Mouse (Mus musculus): ENCODE measurements around the gene Sertad3. TPM values are rescaled to one million over a fixed set of nuclear protein-coding genes. Genes with fewer than 3 reads are reported as not detected.

The Sertad3 gene
- total and polyA plus RNA-seq, 2 experiments from 2014 or later, result 5.0 to 8.4 TPM

DNA sequence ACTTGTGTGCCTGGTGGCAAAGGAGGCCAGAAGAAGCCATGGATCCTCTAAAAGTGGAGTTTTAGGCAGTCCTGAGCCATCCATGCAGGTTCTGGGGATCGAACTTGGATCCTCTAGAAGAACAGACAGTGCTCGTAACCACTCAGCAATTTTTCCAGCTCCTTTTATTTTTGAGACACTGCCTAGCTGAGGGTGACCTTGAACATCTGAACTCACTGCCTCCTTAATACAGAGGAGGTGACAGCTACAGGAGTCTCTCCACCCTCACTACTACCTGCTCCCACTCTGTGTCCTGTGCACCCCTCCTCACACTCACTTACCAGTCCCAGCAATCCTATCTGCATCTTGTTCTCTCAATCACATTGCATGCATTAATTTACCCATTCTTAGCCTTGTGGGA, 2.0 kb downstream of the Sertad3 start:
- DNase-seq (ENCODE audit: low spot score) (no peak), ATAC-seq (no peak)
- no peak for TF ChIP-seq CTCF (IDR thresholded peaks at IDR 0.05; ENCODE audit: low read depth)
- Histone ChIP-seq H3K4me1 (ENCODE audit: insufficient read depth, low read length) (no peaks in the 10 kb centered on the region), H3K4me2 (ENCODE audit: low read depth, low read length) (no peak overlapping the region), H3K36me3 (ENCODE audit: insufficient read depth, low read length) (peaks cover 7% of the 10 kb centered on the region; the same call in 1 of the 2 replicates), H3K4me3 (ENCODE audit: low read length) (no peak overlapping the region), H3K27ac (no peak overlapping the region), H3K27me3 (ENCODE audit: insufficient read depth, low read length) (no peaks in the 10 kb centered on the region), H3K9ac (replicated peaks; ENCODE audit: low read length) (no peak overlapping the region), H3K9me3 (ENCODE audit: low read length) (no peaks in the 10 kb centered on the region)
- WGBS, result 96% methylated on average over 2 of the region's 2 CpGs

DNA sequence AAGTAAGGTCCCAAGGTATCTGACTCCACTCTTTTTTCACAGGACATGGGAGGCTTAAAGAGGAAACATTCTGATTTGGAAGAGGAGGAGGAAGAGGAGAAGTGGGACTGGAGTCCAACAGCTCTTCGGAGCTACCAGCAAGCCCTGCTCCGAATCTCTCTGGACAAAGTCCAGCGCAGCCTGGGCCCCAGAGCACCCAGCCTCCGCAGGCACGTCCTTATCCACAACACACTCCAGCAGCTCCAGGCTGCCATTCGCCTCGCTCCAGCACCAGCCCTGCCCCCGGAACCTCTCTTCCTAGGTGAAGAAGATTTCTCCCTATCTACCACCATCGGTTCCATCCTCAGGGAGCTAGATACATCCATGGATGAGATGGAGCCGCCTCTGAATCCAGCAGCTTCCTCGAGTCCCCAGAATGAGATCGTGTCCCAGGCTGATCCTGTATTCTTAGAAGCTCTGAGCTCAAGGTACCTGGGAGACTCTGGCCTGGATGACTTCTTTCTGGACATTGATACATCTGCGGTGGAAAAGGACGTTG, 2.6 kb downstream of the Sertad3 start:
- H3K4me3 ChIP-seq (ENCODE audit: low read length), result no peak overlapping the region
- TF ChIP-seq CTCF (IDR thresholded peaks at IDR 0.05; ENCODE audit: low read depth), result no peak
- no peaks in the 10 kb centered on the region for H3K9me3 ChIP-seq (ENCODE audit: low read length)
- no peak for DNase-seq (ENCODE audit: low spot score)
- no peak overlapping the region for H3K4me2 ChIP-seq (ENCODE audit: low read depth, low read length)
- H3K27me3 ChIP-seq (ENCODE audit: insufficient read depth, low read length), result no peaks in the 10 kb centered on the region
- H3K9ac ChIP-seq (replicated peaks; ENCODE audit: low read length), result no peak overlapping the region
- WGBS, result 96% methylated on average over 14 of the region's 14 CpGs
- no peak for ATAC-seq
- H3K27ac ChIP-seq, result no peak overlapping the region
- H3K4me1 ChIP-seq (ENCODE audit: insufficient read depth, low read length), result no peaks in the 10 kb centered on the region
- H3K36me3 ChIP-seq (ENCODE audit: insufficient read depth, low read length), result peaks cover 7% of the 10 kb centered on the region; the same call in 1 of the 2 replicates

DNA sequence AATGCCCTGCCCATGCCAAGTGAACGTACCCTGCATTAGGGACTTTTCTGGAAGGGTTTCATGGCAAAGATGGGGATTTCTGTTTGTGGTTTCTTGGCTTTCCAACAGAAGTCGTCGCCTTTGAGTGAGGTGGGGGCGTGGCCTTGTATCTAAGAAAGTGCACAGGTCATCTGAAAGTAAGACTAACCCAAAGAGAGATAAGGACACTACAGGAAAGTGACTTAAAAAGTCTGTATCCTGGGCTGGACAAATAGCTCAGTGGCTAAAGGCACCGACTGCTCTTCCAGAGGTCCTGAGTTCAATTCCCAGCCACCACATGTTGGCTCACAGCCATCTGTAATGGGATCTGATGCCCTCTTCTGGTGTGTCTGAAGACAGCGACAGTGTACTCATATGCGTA, 5.0 kb downstream of the Sertad3 start:
- Histone ChIP-seq H3K27ac (no peak overlapping the region), H3K27me3 (ENCODE audit: insufficient read depth, low read length) (no peaks in the 10 kb centered on the region), H3K36me3 (ENCODE audit: insufficient read depth, low read length) (peaks cover 7% of the 10 kb centered on the region; the same call in 1 of the 2 replicates), H3K9ac (replicated peaks; ENCODE audit: low read length) (no peak overlapping the region), H3K4me3 (ENCODE audit: low read length) (no peak overlapping the region), H3K4me2 (ENCODE audit: low read depth, low read length) (no peak overlapping the region), H3K9me3 (ENCODE audit: low read length) (no peaks in the 10 kb centered on the region), H3K4me1 (ENCODE audit: insufficient read depth, low read length) (no peaks in the 10 kb centered on the region; the same call in 1 of the 2 replicates)
- no peak for DNase-seq (ENCODE audit: low spot score)
- no peak for TF ChIP-seq CTCF (IDR thresholded peaks at IDR 0.05; ENCODE audit: low read depth)
- no peak for ATAC-seq
- 86% methylated on average over 7 of the region's 7 CpGs for WGBS

DNA sequence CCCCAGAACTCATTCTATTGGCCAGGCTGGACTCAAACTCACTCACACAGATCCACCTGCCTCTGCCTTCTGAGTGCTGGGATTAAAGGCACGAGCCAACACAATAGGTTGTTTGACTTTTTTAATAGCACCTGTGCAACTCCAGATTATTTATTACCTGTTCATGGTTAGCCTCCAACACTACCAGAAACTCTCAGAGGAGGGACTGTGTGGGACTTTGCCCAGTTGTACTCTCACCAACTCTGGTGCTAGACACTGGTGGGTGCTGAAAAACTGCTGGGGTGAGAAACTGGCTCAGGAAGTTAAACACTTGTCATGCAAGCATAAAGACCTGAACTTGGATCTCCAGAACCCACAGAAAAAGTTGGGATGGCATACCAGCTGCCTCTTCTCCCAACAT, 6.2 kb downstream of the Sertad3 start:
- Histone ChIP-seq H3K27ac (no peak overlapping the region), H3K9me3 (ENCODE audit: low read length) (no peaks in the 10 kb centered on the region), H3K36me3 (ENCODE audit: insufficient read depth, low read length) (peaks cover 7% of the 10 kb centered on the region; the same call in 1 of the 2 replicates), H3K9ac (replicated peaks; ENCODE audit: low read length) (no peak overlapping the region), H3K4me3 (ENCODE audit: low read length) (no peak overlapping the region), H3K27me3 (ENCODE audit: insufficient read depth, low read length) (no peaks in the 10 kb centered on the region), H3K4me1 (ENCODE audit: insufficient read depth, low read length) (no peaks in the 10 kb centered on the region; the same call in 1 of the 2 replicates), H3K4me2 (ENCODE audit: low read depth, low read length) (no peak overlapping the region)
- no peak for TF ChIP-seq CTCF (IDR thresholded peaks at IDR 0.05; ENCODE audit: low read depth)
- DNase-seq (ENCODE audit: low spot score) (no peak), ATAC-seq (no peak)
- 86% methylated on average over 1 of the region's 1 CpGs for WGBS

DNA sequence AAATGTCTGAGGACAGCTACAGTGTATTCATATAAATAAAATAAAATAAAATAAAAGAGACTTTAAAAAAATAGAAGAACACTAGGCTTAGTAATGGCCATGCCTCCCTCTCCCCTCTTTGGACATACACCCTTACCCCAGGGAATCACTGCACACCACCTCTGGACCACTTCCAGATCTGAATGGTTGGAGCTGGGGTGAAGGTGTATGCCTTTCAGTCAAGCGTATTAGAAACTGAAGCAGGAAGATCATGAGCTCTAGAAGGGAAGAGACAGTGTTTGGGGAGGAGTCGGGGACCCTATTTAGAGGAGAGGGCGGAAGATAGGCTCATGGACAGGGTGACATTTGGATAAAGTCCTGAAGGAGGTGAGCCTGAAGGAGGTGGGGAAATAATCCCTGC, 6.9 kb downstream of the Sertad3 start:
- ATAC-seq (no peak), DNase-seq (ENCODE audit: low spot score) (no peak)
- Histone ChIP-seq H3K4me1 (ENCODE audit: insufficient read depth, low read length) (no peaks in the 10 kb centered on the region; the same call in 1 of the 2 replicates), H3K27me3 (ENCODE audit: insufficient read depth, low read length) (no peaks in the 10 kb centered on the region), H3K9ac (replicated peaks; ENCODE audit: low read length) (no peak overlapping the region), H3K9me3 (ENCODE audit: low read length) (no peaks in the 10 kb centered on the region), H3K4me3 (ENCODE audit: low read length) (no peak overlapping the region), H3K27ac (peak overlapping the region; percentile 26; the same call in 1 of the 2 replicates), H3K36me3 (ENCODE audit: insufficient read depth, low read length) (peaks cover 7% of the 10 kb centered on the region; the same call in 1 of the 2 replicates), H3K4me2 (ENCODE audit: low read depth, low read length) (peak overlapping the region; percentile 62; the same call in 1 of the 2 replicates)
- no peak for TF ChIP-seq CTCF (IDR thresholded peaks at IDR 0.05; ENCODE audit: low read depth)
- 67% methylated on average over 3 of the region's 3 CpGs for WGBS

DNA sequence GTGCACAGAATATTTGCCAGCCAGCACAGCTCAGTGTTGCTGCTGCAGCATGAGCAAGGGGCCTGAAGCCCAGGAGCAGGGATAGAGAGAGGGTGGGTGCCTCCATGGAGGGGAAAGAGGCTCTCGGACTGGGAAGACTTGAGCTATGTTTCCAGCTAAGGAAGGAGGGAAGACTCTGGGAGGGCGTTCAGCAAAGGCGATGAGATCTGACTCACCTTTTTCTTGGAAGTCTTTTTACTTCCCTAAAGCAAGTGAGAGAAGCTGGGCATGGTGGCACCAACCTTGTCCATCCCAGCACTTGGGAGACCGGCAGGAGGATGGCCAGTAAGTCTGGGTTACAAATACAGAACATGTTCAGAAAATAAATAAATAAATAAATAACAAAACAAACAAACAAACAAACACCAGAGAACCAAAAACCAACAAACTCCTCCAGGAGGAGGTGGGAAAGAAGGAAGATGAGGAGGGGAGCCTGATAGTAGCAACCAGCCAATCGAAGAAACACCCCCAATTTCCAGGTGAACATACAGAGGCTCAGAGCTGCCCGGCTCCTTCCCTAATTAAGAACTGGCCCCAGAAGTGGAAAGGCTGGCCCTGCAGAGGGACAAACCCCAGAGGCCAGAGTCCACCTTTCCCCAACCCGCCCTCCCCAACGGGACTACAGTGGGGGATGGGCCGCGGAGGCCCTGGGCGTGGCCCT, 7.5 kb downstream of the Sertad3 start:
- WGBS, result 14% methylated on average over 11 of the region's 11 CpGs
- Histone ChIP-seq H3K36me3 (ENCODE audit: insufficient read depth, low read length) (peaks cover 7% of the 10 kb centered on the region; the same call in 1 of the 2 replicates), H3K27me3 (ENCODE audit: insufficient read depth, low read length) (no peaks in the 10 kb centered on the region), H3K4me3 (ENCODE audit: low read length) (peak overlapping the region; percentile 35), H3K9me3 (ENCODE audit: low read length) (no peaks in the 10 kb centered on the region), H3K9ac (replicated peaks; ENCODE audit: low read length) (peak overlapping the region; percentile 54), H3K27ac (peak overlapping the region; percentile 54), H3K4me1 (ENCODE audit: insufficient read depth, low read length) (no peaks in the 10 kb centered on the region; the same call in 1 of the 2 replicates), H3K4me2 (ENCODE audit: low read depth, low read length) (peak overlapping the region; percentile 62)
- DNase-seq (ENCODE audit: low spot score), result no peak
- ATAC-seq, result no peak
- TF ChIP-seq CTCF (IDR thresholded peaks at IDR 0.05; ENCODE audit: low read depth), result no peak

DNA sequence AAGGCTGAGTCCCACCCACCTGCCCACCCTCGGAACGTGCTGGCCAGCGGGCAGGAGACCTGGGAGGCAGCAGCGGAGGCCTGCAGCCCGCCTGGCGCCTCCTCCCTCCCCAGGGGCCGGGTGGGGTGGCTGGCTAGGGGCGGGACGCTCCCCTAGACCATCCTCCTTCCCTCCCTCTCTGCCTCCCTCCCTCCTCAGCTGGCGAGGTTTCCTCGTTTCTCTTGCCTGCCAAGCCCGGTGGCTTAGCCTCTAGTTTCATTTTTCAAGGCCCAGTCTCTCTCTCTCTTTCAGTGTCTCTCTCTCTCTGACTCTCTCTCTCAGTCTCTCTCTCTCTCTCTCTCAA, 8.0 kb downstream of the Sertad3 start:
- Histone ChIP-seq H3K9ac (replicated peaks; ENCODE audit: low read length) (peak overlapping the region; percentile 54), H3K27ac (peak overlapping the region; percentile 54), H3K4me2 (ENCODE audit: low read depth, low read length) (peak overlapping the region; percentile 62), H3K27me3 (ENCODE audit: insufficient read depth, low read length) (no peaks in the 10 kb centered on the region), H3K9me3 (ENCODE audit: low read length) (no peaks in the 10 kb centered on the region), H3K36me3 (ENCODE audit: insufficient read depth, low read length) (peaks cover 3% of the 10 kb centered on the region; the same call in 1 of the 2 replicates), H3K4me1 (ENCODE audit: insufficient read depth, low read length) (no peaks in the 10 kb centered on the region; the same call in 1 of the 2 replicates), H3K4me3 (ENCODE audit: low read length) (peak overlapping the region; percentile 35)
- ATAC-seq, result peak; percentile 82
- DNase-seq (ENCODE audit: low spot score), result peak; percentile 75
- no peak for TF ChIP-seq CTCF (IDR thresholded peaks at IDR 0.05; ENCODE audit: low read depth)
- 2% methylated on average over 8 of the region's 12 CpGs for WGBS

All from hindbrain, postnatal 0 days (tissue).